Mouse (Mus musculus) midbrain, postnatal 0 days (tissue): ENCODE data around the gene Hspa1a. TPM values are rescaled to one million over a fixed set of nuclear protein-coding genes. Genes with fewer than 3 reads are reported as not detected.
A peak's percentile ranks its signal among the peaks of the same experiment; 100 is the strongest.
"Not testable (repeated sequence)": the region's sequence is repeated elsewhere in the genome, so short reads cannot be mapped to it uniquely, and the experiment has no call there.

Experiments used
- ATAC-seq: fragments of 200-750 bp; cut with Nextera tagmentation; 2 replicates; pipeline ENCODE4 v1.8.0; 2017; ENCODE audit warnings: moderate number of reproducible peaks, mild to moderate bottlenecking, moderate TSS enrichment, moderate library complexity; ENCODE audit not compliant: low FRiP score
- DNase-seq: peaks from one replicate; pipeline ENCODE4 v3.0.0-alpha.2; 2015; ENCODE audit warnings: low spot score
- H3K27ac ChIP-seq: fragments of 300-500 bp; sonication (generic); 2 replicates; pipeline ENCODE4 v1.5.1; 2014; ENCODE audit warnings: low read depth, mild to moderate bottlenecking, low read length, mixed read lengths
- H3K27me3 ChIP-seq: fragments of 300-500 bp; sonication (generic); 2 replicates; pipeline ENCODE4 v1.6.1; 2014; ENCODE audit warnings: low read length, control low read depth, mixed read lengths; ENCODE audit not compliant: insufficient read depth
- H3K36me3 ChIP-seq: fragments of 300-500 bp; sonication (generic); 2 replicates; pipeline ENCODE4 v1.6.1; 2014; ENCODE audit warnings: low read length, control low read depth, mixed read lengths; ENCODE audit not compliant: insufficient read depth
- H3K4me1 ChIP-seq: fragments of 300-500 bp; sonication (generic); 2 replicates; pipeline ENCODE4 v1.6.1; 2014; ENCODE audit warnings: mild to moderate bottlenecking, control low read depth, antibody characterized with exemption, low read length, mixed read lengths; ENCODE audit not compliant: insufficient read depth
- H3K4me2 ChIP-seq: fragments of 300-500 bp; sonication (generic); 2 replicates; pipeline ENCODE4 v1.6.1; 2014; ENCODE audit warnings: low read depth, mild to moderate bottlenecking, low read length, mixed read lengths; ENCODE audit not compliant: poor library complexity, severe bottlenecking
- H3K4me3 ChIP-seq: fragments of 300-500 bp; sonication (generic); 2 replicates; pipeline ENCODE4 v1.5.1; 2014; ENCODE audit warnings: low read depth, mild to moderate bottlenecking, low read length, moderate library complexity
- H3K9ac ChIP-seq: fragments of 300-500 bp; sonication (generic); replicated peaks from 2 replicates; pipeline ENCODE4 v1.6.1; 2014; ENCODE audit warnings: mild to moderate bottlenecking, low read length, moderate library complexity, mixed read lengths; ENCODE audit not compliant: poor library complexity, severe bottlenecking
- H3K9me3 ChIP-seq: fragments of 300-500 bp; sonication (generic); 2 replicates; pipeline ENCODE4 v1.6.1; 2016; ENCODE audit warnings: low read length, control low read depth
- CTCF ChIP-seq: IDR thresholded peaks from 2 replicates; pipeline ENCODE4 v1.5.1; 2016; ENCODE audit warnings: antibody characterized with exemption, mild to moderate bottlenecking
- WGBS: fragments of 180-500 bp; shearing (Covaris S2); extraction: QIAGEN DNeasy Blood & Tissue Kit; methylation state at CpG from one replicate; pipeline ENCODE4 v1.1.7; 2014; 5-methylcytosine and 5-hydroxymethylcytosine counted together
- polyA plus RNA-seq: library from polyadenylated mRNA; unstranded; fragments of >200 nt; fragmentation: Nextera tagmentation; extraction: Ambion mirVana; gene quantifications from 2 replicates; pipeline ENCODE4 v1.2.1, GENCODE M21; 2015
- total RNA-seq: library from RNA; depleted of rRNA; stranded (reverse); fragments of >200 nt; gene quantifications from 2 replicates; pipeline ENCODE4 v1.2.3, GENCODE M21; 2014

The Hspa1a gene
- total and polyA plus RNA-seq, 2 experiments from 2014 or later, result 19.8 to 34.9 TPM

- no peak overlapping the region for H3K9ac ChIP-seq
- no peak for ATAC-seq
- WGBS, result 53% methylated on average over 1 of the region's 1 CpGs
These were observed 9.1 kb downstream of the Hspa1a start for GRCm38 (mm10) chr17:34962841-34963240.

GRCm38 (mm10) chr17:34962125-34962524 is 9.8 kb downstream of the Hspa1a start:
- H3K9me3 ChIP-seq, result no peaks in the 10 kb centered on the region
- H3K9ac ChIP-seq, result no peak overlapping the region
- ATAC-seq (no peak), DNase-seq (no peak)
- no peaks in the 10 kb centered on the region for H3K27me3 ChIP-seq
- 40% methylated on average over 3 of the region's 3 CpGs for WGBS
- no peaks in the 10 kb centered on the region for H3K36me3 ChIP-seq
- H3K4me1 ChIP-seq, result no peaks in the 10 kb centered on the region
- no peak overlapping the region for H3K4me3 ChIP-seq
- H3K27ac ChIP-seq, result no peak overlapping the region
- H3K4me2 ChIP-seq, result no peak overlapping the region
- no peak for TF ChIP-seq CTCF

More at GRCm38 (mm10) chr17:34962841-34963240, 9.1 kb downstream of the Hspa1a start:
- Histone ChIP-seq H3K4me3 (no peak overlapping the region), H3K36me3 (no peaks in the 10 kb centered on the region), H3K27me3 (0 out of 2 replicates have a peak, but pooled peaks cover under 1% of the 10 kb centered on the region), H3K4me2 (no peak overlapping the region), H3K4me1 (no peaks in the 10 kb centered on the region), H3K27ac (no peak overlapping the region), H3K9me3 (no peaks in the 10 kb centered on the region)
- DNase-seq, result no peak
- no peak for TF ChIP-seq CTCF

DNA sequence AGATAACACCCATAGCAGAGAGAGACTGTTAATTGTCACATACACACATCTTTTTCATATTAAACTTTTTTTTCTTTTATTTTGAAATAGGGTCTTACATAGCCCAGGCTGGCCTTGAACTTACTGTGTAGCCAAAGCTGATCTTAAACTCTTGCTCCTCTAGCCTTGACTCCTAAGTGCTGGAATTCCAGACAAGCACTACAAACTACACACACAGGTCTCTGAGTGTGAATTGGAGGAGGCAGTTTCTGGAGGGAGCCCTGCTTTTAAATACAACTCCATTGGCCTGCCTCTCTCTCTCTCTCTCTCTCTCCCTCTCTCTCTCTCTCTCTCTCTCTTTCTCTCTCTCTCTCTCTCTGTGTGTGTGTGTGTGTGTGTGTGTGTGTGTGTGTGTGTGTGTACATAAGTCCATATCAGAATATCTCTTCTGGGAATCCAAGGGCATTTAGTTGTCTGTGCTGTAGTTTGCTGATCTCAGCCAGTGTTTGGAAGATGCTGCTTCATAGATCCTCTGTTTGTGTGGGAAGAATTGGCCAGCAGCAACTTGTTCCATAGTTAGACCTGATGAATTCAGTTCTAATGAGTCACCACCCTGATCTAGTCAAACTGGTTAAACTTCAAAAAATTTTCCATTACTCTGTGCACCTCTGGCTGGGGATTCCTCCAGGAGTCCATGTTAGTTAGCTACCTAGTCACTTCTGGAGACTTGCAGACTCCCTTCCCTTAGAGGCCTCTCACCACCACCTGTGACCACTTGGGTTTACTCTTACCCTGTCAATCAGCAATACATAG is 11.1 kb downstream of the Hspa1a start:
- Histone ChIP-seq H3K4me2 (no peak overlapping the region), H3K27me3 (no peaks in the 10 kb centered on the region), H3K9ac (no peak overlapping the region), H3K36me3 (no peaks in the 10 kb centered on the region), H3K4me3 (no peak overlapping the region), H3K4me1 (no peaks in the 10 kb centered on the region), H3K9me3 (no peaks in the 10 kb centered on the region), H3K27ac (no peak overlapping the region)
- no peak for TF ChIP-seq CTCF
- ATAC-seq, result no peak
- no peak for DNase-seq

DNA sequence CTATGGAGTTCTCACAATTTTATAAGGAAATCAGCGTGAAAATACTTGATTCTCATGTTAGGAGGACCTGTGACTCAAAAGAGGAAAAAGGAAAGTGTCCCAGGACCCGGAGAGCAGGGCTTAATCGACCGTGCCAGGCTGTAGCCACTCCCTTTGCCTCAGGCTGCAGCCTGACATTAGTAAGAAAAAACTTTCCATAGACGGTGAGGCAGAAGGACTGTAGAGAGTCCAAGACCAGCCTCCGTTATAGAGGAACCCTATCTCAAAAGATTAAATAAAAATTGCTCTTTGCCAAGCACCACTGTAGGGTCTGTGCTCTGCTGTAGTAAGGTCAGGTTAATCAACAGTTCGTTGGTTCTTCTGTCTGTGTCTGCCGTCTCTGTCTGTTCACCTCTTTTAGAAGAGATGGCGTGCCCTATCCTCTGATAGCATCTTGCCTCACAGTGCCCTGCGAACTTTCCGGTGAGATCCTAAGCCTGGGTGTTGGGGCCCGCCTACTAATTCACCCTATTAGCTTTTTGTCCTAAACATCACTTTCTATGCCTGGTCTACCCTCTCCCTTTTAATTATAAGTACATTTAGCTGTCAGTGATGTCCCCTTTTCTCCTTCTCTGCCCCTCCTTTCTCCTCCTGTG is 12.0 kb downstream of the Hspa1a start:
- 14% methylated on average over 12 of the region's 12 CpGs for WGBS
- peak overlapping the region; percentile 48 for H3K4me2 ChIP-seq
- H3K9me3 ChIP-seq, result no peaks in the 10 kb centered on the region
- no peak for TF ChIP-seq CTCF
- ATAC-seq (no peak), DNase-seq (no peak)
- H3K9ac ChIP-seq, result no peak overlapping the region
- no peaks in the 10 kb centered on the region for H3K4me1 ChIP-seq
- no peak overlapping the region for H3K27ac ChIP-seq
- H3K27me3 ChIP-seq, result peaks cover 3% of the 10 kb centered on the region; the same call in 1 of the 2 replicates
- peak overlapping the region; percentile 36 for H3K4me3 ChIP-seq
- no peaks in the 10 kb centered on the region for H3K36me3 ChIP-seq

DNA sequence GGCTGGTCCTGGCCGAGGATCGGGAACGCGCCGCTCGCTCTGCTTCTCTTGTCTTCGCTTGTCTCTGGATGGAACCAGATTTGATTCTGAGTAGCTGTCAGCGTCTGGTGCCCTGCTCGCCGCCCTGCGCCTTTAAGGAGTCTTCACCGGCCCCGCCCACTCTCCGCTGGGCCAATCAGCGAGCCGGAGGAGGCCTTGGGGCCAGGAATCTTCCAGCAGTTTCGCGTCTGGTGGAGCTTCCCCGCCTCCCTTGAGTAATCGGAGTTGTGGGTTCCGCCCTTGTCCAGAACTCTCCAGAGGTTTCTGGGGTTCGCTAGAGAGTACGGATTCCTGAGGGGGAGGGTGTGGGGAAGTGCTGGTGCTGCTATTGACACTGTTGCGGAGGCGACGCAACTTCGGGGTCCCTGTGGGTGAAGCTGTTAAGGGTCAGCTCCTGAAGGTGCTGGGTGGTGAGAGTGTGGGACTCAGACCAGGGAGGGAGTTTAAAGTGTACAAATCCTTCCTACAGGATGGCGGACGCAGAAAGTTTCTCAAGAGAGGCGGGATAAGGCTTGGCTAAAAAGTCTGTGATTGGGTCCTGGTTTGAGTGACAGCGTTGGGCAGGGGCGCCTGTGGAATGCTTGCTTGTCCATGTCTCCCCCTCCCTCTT is 12.7 kb downstream of the Hspa1a start, which contains the start of gene Hspa1b:
Hspa1b (minus strand) TSS at position 109 of the 649 bp plus-strand sequence.
- H3K4me2 ChIP-seq, result peak within 1 kb of the TSS; percentile 48
- peak; percentile 69 for DNase-seq
- H3K36me3 ChIP-seq, H3K9me3 ChIP-seq, H3K27me3 ChIP-seq, H3K9ac ChIP-seq, H3K27ac ChIP-seq, H3K4me1 ChIP-seq: not testable (repeated sequence)
- H3K4me3 ChIP-seq, result peak within 1 kb of the TSS; percentile 36
- peak; percentile 93 for ATAC-seq
- under 1% methylated on average over 19 of the region's 32 CpGs for WGBS

DNA sequence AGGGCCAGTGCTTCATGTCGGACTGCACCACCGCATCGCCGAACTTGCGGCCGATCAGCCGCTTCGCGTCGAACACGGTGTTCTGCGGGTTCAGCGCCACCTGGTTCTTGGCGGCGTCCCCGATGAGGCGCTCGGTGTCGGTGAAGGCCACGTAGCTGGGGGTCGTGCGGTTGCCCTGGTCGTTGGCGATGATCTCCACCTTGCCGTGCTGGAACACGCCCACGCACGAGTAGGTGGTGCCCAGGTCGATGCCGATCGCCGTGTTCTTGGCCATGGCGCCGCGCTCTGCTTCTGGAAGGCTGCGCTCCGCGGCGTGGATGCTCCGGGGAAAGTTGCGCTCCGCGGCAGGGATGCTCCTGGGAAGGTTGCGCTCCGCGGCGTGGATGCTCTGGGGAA is 13.2 kb downstream of the Hspa1a start:
- peak; percentile 61 for ATAC-seq

GRCm38 (mm10) chr17:34957966-34958365 is 14.0 kb downstream of the Hspa1a start:
- not testable (repeated sequence) for H3K4me3 ChIP-seq, H3K9me3 ChIP-seq, H3K4me1 ChIP-seq, H3K27ac ChIP-seq, H3K4me2 ChIP-seq, ATAC-seq, DNase-seq, H3K9ac ChIP-seq, H3K27me3 ChIP-seq, H3K36me3 ChIP-seq
- 39% methylated on average over 16 of the region's 40 CpGs for WGBS

More for the DNA sequence above, 13.2 kb downstream of the Hspa1a start:
- DNase-seq, H3K27me3 ChIP-seq, H3K9me3 ChIP-seq, H3K9ac ChIP-seq, H3K27ac ChIP-seq, H3K36me3 ChIP-seq, H3K4me1 ChIP-seq: not testable (repeated sequence)
- WGBS, result 0% methylated on average over 25 of the region's 47 CpGs
- peak overlapping the region; percentile 36; the same call in 1 of the 2 replicates for H3K4me3 ChIP-seq
- H3K4me2 ChIP-seq, result peak overlapping the region; percentile 48

DNA sequence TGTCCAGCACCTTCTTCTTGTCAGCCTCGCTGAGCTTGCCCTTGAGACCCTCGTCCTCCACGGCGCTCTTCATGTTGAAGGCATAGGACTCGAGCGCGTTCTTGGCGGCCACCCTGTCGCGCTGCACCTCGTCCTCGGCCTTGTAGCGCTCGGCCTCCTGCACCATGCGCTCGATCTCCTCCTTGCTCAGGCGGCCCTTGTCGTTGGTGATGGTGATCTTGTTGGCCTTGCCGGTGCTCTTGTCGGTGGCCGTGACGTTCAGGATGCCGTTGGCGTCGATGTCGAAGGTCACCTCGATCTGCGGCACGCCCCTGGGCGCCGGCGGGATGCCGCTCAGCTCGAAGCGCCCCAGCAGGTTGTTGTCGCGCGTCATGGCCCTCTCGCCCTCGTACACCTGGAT is 14.7 kb downstream of the Hspa1a start:
- not testable (repeated sequence) for H3K9me3 ChIP-seq, H3K27ac ChIP-seq, ATAC-seq, H3K4me3 ChIP-seq, H3K9ac ChIP-seq, H3K27me3 ChIP-seq, H3K36me3 ChIP-seq, H3K4me1 ChIP-seq, DNase-seq, H3K4me2 ChIP-seq
- WGBS, result 16% methylated on average over 32 of the region's 40 CpGs
